Mouse (Mus musculus) embryonic fibroblast, embryonic 13.5 days (primary cell): Measurements from ENCODE around the gene Gm15517.

ENCODE experiments used
- CTCF ChIP-seq: IDR thresholded peaks from 2 replicates; pipeline ENCODE4 v1.5.1; 2011; ENCODE audit warnings: mild to moderate bottlenecking, control low read depth, low read length, moderate library complexity, borderline replicate concordance; ENCODE audit not compliant: insufficient read depth
- POLR2A ChIP-seq: IDR thresholded peaks from 2 replicates; pipeline ENCODE4 v1.6.1; 2011; ENCODE audit warnings: low read depth, mild to moderate bottlenecking, control low read depth, low read length, moderate library complexity

DNA sequence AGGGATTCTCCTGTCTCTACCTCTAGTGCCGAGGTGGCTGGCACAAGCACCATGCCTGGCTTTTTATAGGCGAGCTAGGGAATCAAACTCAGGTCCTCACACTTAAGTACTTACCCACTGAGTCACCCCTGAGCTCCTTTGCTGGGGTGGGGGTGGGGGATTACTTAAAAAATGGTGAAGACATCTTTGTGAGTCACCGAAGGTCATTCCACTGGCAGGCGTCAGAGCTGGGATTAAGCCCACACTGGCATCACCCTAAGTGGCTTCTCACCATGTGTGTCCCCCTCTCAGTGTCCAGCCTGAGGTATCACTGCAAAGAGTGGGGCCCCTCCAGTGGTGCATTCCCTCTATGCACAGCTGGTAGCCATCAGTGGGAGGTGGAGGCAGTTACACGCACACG, 837 bp upstream of the Gm15517 start:
- TF ChIP-seq CTCF (no peak), POLR2A (no peak)
